Mouse (Mus musculus) T-helper 1 cell (primary cell): ENCODE data around the gene Copb1.

Source experiments
- in situ Hi-C: fragments of 300-600 bp; cut with MboI, MseI; formaldehyde crosslinking; loops from one replicate; pipeline ENCODE4 v1.15.1; 2025; ENCODE audit warnings: high pct_unique_total_duplicates

Gene Copb1

GRCm38 (mm10) chr7:114220433-114220832 lies 34.1 kb downstream of the Copb1 start:
- in situ Hi-C loops = no loop called here

GRCm38 (mm10) chr7:114216908-114217307 lies 37.6 kb downstream of the Copb1 start:
- in situ Hi-C loops = no loop called here

GRCm38 (mm10) chr7:114214385-114214784 lies 40.1 kb downstream of the Copb1 start:
- in situ Hi-C loops = loop anchor here (5.0 kb wide), 1 partner anchor 147 kb away; no protein-coding TSS in a partner anchor

GRCm38 (mm10) chr7:114213537-114213936 lies 41.0 kb downstream of the Copb1 start:
- in situ Hi-C loops = loop anchor here (5.0 kb wide), 1 partner anchor 146 kb away; no protein-coding TSS in a partner anchor

- in situ Hi-C loops = loop anchor here (5.0 kb wide), 1 partner anchor 143 kb away; no protein-coding TSS in a partner anchor
Observed at GRCm38 (mm10) chr7:114210618-114211017, 43.9 kb downstream of the Copb1 start.

GRCm38 (mm10) chr7:114209841-114210240 lies 44.7 kb downstream of the Copb1 start:
- in situ Hi-C loops = loop anchor here (5.0 kb wide), 1 partner anchor 143 kb away; no protein-coding TSS in a partner anchor

- in situ Hi-C loops = no loop called here
Observed at GRCm38 (mm10) chr7:114203491-114204359, 50.8 kb downstream of the Copb1 start.

- in situ Hi-C loops = no loop called here
Observed at GRCm38 (mm10) chr7:114202972-114203404, 51.5 kb downstream of the Copb1 start.

GRCm38 (mm10) chr7:114200651-114201050 lies 53.9 kb downstream of the Copb1 start:
- in situ Hi-C loops = no loop called here

- in situ Hi-C loops = loop anchor here (5.0 kb wide), 1 partner anchor 47 kb away; no protein-coding TSS in a partner anchor
Observed at GRCm38 (mm10) chr7:114199428-114200110, 54.9 kb downstream of the Copb1 start.

GRCm38 (mm10) chr7:114198252-114198651 lies 56.3 kb downstream of the Copb1 start:
- in situ Hi-C loops = loop anchor here (5.0 kb wide), 1 partner anchor 46 kb away; no protein-coding TSS in a partner anchor

- in situ Hi-C loops = loop anchor here (5.0 kb wide), 1 partner anchor 44 kb away; no protein-coding TSS in a partner anchor
Observed at GRCm38 (mm10) chr7:114196588-114196987, 57.9 kb downstream of the Copb1 start.

GRCm38 (mm10) chr7:114194788-114195187 lies 59.7 kb downstream of the Copb1 start:
- in situ Hi-C loops = loop anchor here (5.0 kb wide), 1 partner anchor 42 kb away; no protein-coding TSS in a partner anchor

GRCm38 (mm10) chr7:114194224-114194623 lies 60.3 kb downstream of the Copb1 start:
- in situ Hi-C loops = no loop called here

GRCm38 (mm10) chr7:114193284-114194067 lies 61.0 kb downstream of the Copb1 start:
- in situ Hi-C loops = no loop called here

- in situ Hi-C loops = no loop called here
Observed at GRCm38 (mm10) chr7:114192581-114192980, 61.9 kb downstream of the Copb1 start.

GRCm38 (mm10) chr7:114183416-114183815 lies 71.1 kb downstream of the Copb1 start:
- in situ Hi-C loops = no loop called here

- in situ Hi-C loops = no loop called here
Observed at GRCm38 (mm10) chr7:114182708-114183107, 71.8 kb downstream of the Copb1 start.

- in situ Hi-C loops = no loop called here
Observed at GRCm38 (mm10) chr7:114181391-114181790, 73.1 kb downstream of the Copb1 start.

- in situ Hi-C loops = no loop called here
Observed at GRCm38 (mm10) chr7:114176588-114176987, 77.9 kb downstream of the Copb1 start.

GRCm38 (mm10) chr7:114171354-114172097 lies 83.0 kb downstream of the Copb1 start:
- in situ Hi-C loops = no loop called here
